Mouse (Mus musculus) adipocyte (in vitro differentiated cells): ENCODE results near the gene Rhobtb1.
A peak's percentile ranks its signal among the peaks of the same experiment; 100 is the strongest.

Experiments used
- DNase-seq: peaks from one replicate; pipeline ENCODE4 v3.0.0-alpha.2; 2016; ENCODE audit warnings: low spot score

Gene Rhobtb1

DNA sequence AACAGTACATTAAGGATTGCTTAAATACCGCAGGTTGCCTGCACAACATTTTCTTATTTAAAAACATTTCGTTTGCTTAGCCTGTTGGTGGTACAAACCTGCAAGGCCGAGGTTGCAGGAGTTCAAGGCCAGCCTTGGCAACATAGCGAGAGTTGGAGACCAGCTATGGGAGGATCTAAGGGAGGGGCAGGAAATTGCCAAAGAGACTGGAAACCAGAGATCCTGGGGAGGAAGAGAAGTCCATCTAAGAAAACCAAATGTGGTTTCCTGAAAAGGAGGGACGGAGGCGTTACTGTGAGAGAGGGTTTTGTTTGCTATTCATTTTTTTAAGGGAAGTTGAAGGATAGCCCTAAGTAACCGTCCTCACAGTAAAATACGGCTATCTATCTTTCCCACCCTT, 60.3 kb downstream of the Rhobtb1 start:
- DNase-seq, result no peak

DNA sequence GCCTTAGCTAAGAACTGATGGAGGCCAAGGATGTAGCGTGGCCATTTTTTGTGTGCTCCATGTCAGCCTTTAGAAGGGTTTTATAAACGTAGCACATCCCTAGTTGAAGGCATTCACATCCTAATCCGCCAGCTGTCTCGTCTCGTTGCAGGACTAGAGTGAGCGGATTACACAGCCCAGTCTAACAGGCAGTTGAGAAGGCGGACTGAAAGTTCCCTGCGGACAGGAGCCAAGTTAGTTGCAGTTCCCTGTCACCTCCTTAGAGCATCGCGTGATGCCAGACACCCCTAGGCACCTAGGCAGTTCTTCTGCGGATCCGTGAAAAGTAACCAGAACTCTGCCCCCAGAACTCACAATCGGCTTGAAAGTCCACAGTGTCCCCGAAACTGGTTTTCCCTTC, 60.7 kb downstream of the Rhobtb1 start:
- DNase-seq, result no peak

DNA sequence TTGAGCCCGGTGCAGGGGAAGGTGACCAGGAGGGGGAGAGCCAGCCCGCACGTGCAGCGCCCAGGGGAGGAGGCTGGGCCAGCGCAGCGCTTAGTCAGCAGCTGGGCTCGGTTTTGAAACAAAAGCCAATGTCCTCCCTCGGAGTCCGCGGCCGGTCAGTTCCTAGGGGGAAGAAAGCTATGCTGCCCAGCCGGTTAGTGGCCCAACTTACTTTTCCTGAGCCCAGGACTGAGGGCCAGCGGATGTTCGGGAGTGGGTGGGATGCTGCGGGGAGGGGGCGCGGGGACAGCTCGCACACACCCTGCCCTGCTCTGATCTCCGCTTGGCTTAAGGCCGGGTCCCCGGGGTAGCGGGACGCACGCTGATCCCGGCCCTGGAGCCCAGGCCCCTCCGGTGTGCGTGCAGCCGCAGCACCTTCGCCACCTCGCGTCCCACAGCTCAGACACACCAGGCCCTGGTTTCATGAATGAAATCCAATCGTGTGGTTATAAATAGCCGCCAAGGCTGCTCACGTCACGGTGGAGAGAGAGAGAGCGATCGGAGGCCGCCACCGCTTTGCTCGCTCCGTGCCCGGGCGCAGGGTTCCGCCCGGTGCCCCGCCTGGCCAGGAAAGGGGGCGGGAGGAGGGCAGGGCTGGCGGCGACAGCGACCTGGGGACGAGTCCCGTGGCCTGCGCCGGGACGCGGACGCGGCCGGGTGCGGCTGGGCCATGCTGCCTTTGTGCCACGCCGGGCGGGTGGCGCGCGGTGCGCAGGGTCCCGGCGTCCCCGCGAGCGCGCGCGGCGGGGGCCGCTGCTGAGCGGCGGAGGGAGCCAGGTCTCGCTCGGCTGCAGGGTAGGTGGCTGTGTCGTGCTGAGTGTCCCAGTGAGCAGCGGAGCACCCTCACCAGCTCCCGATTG, 61.6 kb downstream of the Rhobtb1 start, which contains the start of gene A930033H14Rik:
Gene A930033H14Rik (minus strand): TSS at position 557 of the 899 bp plus-strand sequence.
- DNase-seq, result peak; percentile 88

DNA sequence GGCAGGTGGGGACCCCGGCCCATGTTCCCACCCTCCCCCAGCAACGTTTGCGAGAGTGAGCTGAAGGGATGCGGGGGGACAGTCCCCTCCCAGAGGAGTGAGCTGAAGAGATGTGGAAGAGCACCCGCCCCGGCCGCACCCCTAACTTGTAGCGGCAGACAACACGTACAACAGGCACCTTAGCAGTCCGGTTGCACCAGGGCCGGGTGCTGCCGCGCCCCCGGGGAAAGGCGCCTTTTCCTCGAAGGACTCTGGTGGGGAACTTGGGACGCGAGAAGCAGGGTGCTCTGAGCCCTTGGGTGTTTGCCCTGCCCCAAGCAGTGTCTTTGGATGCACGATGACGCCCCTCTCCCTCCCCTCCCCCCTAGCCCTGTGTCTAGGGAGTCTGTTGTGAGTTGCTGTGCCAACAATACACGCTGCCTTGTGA, 62.2 kb downstream of the Rhobtb1 start:
- no peak for DNase-seq

DNA sequence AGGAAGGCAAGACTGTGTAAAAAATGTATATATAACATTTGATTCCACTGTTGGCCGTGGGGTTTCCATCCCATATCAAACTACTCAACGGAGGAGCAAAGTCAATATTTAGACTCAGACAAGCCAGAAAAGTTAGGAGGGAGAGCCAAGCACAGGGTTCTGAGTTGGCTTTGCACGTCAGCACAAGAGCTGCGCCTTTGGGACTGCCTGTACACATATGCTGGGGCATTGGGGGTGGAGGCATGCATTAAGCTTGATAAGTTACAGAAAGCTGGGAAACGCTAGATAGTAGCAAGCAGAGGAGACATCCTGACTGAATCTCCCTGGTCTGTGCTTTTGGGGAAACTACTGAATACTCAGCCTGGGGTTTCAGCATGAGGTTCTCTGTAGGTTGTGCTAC, 62.8 kb downstream of the Rhobtb1 start:
- no peak for DNase-seq

DNA sequence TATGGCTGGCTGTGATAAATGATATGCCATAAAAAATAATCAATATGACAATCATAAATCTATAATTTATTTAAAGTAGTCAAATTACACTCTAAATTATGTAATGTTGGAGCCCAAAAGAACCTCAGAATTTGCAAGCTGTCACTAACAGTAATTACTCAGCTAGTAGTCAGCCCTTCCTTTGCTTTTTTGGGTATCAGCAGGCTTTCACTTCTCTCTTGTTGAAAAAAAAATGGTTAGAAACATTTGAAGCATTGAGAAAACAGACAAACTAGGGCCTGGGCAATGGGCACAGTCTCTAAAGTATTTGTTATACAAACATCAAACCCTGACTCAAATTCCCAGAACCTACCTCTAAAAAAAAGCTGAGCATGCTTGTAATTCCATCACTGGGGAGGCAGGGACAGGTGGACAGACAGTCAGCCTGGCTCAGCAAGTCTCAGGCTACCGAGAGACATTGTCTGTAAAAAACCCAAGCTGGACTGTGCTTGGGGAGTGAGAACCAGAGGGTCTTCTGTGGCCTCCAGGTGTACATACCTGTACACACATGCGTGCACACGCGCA, 66.0 kb downstream of the Rhobtb1 start:
- no peak for DNase-seq

DNA sequence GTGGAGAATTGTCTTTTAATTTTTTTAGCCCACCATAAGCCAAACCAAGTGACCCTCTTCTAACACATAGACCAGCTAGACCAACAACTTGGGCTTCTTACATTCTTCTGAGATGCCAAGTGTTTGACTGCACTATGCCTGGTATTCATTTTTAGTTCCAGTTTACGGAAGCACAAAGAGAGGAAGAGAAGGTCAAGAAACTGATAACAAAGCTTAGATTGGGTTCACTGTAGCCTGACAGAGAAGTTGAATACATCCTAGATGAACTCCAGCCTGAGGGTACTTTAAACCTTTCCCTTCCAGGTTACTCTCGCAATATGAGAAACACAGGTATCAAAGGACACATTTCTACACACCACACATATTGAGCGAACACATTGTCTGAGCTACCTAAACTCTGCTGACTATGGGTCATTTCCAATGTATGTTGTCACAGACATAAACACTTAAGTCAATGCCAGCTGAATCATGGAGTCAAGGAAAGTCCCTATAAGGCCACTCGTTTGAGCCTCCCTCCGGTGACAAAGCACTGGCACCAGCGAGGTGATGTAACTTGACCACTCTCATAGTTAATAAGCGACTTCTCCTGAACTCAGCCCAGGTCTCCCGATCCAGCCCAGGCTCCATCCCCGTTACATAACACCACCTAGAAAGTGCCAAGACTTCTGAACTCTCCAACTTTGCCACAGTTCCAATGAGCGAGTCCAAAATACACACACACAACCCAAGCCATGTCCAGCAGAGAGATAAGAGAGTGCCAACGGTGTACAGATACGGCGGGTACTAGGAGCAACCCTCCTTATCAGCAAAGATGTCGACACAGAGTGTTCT, 67.4 kb downstream of the Rhobtb1 start:
- DNase-seq, result peak; percentile 91

DNA sequence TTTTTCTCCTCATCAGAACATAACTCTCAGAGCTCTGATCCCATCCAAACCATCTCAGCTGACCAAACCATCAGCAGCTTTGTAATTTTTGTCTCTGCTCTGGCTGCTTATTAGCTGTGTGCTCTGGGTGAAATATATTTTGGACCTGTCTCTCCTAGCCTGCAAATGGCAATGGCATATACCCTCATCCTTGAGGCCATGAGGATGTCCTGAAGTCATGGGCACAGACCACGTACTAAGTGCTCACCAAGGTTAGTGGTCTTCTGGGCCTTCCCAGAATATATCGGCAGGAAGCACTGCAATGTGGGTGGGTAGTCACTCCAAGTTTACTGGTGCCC, 68.0 kb downstream of the Rhobtb1 start:
- DNase-seq, result no peak

DNA sequence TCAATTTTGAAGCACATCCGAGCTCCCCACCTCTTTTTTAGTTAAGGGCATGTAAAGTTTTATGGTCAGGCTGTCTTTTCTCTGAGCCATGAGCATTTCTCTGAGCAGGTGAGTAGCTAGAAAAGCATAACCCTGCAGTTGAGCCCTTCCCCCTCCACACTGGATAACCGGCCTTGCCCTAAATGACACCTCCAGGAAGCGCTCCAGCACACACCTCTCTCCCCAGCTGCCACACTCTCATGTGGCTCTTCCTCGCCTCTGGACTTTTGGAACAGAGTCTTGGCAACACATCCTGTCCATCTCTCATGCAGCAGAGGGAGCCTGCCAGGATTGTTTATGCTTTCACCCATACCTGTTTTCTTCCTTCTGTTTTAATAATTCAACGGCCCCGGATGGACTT, 69.1 kb downstream of the Rhobtb1 start:
- DNase-seq, result peak; percentile 21

DNA sequence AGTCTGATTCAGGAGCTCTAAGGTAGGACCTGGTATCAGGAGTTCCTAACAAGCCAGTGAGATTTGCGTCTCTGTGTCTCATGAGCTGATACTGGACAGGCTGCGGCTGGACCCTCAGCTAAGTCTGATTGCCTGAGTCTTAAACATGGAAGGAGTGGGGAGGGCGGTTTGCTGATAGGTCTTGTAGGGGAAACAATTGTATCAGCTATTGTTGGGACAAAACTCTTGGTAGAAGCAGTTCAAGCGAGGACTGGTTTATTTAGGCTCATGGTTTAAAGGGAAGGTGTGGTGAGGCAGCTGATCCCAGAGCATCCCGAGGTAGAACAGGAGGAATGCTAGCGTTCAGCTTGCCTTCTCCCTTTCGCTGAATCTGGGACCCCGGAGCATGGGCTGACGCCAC, 69.9 kb downstream of the Rhobtb1 start:
- no peak for DNase-seq

DNA sequence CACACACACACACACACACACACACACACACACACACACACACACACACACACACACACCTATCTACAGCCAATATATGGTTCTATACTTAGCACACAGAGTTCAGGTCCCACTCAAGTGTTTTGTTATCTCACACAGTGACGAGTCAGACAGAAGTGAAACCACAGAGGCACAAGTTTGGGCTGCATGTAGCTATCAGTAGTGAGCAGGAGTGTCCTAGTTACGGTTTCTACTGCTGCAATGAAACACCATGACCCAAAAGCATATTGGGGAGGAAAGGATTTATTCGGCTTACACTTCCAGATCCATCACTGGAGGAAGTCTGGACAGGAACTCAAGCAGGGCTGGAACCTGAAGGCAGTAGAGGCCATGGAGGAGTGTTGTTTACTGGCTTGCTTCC, 70.7 kb downstream of the Rhobtb1 start:
- no peak for DNase-seq

DNA sequence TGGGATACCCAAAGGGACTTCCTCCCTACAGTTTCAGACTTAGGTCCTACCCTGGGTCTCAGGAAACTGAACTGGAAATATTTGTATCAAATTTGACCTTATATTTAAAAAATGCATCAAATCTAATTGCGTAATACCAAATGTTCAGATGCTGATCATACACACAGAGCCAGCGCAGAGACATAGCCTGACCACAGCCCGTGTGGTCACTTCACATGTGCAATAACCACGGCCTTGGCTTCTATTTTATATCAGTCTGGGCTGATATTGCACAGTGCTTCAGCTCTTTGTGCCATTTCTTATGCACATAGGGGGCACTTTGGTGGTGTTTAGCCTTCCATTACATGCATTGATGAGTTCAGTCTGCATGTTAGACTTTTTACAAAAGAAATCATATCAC, 72.0 kb downstream of the Rhobtb1 start:
- no peak for DNase-seq

DNA sequence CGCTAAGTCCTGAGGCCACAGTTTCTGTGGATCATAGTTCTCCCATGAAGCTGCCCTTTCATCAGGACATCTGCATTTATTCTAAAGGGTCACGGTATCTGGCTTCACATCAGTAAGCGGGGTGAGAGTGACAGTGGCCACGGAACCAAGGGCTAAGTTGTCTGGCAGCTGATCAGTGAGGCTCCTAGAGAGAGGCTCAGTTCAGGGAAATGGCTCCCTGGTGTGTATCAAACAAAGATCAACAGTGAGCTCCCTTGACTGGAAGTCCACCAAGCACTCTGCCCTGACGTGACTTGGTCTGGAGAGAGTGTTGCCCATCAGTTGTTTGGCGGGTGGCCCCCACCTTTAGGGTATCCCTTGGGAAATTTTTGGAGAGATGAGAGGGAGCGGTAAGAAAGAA, 73.0 kb downstream of the Rhobtb1 start:
- no peak for DNase-seq

DNA sequence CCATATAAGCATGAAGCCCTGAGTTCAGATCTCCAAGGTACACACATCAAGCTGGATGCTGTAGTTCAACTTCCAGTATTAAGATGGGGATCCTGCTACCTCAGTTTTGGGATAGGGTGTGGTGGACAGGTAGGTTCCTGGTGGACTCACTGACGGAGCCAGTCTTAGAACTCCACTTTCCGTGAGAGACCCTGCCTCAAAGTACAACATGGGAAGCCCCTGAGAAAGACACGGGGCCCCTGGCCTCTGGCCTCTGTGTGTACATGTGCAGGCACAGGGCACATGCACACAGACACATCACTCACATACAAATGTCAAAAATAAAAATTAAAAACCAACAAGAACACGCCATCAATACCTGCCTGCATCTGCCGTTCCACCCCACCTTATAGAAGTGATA, 74.2 kb downstream of the Rhobtb1 start:
- no peak for DNase-seq

DNA sequence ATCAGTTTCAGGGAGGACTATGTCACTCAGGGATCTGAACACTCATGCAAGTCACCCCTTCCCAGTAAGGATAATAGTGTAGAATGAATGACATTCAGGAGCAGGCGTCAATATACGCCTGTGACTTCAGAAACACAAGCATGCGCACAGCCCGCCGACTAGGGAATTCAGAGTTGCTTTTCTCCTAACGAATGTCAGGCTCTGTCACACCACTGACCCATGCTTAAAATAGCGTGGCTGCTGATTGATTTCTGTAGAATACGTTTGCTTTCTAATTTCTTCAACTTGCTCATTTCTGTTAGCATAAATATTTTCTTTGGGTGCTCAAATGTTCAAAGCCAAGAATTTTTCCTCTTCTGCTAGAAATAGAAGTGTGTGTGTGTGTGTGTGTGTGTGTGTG, 74.7 kb downstream of the Rhobtb1 start:
- no peak for DNase-seq

DNA sequence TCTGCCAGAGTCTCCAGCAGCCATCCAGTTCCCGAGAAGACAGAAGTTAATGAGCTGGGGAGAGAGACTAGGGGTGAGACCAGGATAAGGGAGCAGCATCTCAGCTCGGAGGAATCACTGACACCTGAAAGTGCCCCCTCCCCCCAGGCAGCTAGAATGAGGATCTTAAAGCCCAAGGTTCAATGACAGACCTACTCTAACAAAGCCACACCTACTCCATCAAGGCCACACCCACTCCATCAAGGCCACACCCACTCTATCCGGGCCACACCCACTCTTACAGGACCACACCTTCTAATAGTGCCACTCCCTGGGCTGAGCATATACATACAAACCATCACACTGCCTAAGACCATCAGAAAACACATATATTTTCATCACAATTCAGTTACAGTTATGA, 86.0 kb downstream of the Rhobtb1 start:
- no peak for DNase-seq

DNA sequence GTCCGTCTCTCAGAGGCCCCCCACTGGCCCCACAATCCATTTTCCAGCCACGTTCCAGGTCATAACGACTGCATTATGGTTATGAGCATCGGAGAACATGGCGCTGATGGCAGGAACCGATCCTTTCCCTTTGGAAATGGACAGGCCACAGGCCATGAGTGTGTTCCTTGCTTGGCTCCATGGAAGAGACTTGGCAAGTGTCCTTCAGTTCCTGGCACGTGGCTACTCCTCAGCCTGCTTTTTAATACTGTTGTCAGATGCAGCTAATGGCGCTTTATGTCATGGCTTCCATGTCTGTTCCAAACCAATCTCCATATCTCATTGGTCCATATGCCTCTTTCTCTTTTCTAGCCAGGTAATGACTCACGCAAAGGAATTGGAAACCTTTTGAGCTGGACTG, 86.5 kb downstream of the Rhobtb1 start:
- peak; percentile 21 for DNase-seq

DNA sequence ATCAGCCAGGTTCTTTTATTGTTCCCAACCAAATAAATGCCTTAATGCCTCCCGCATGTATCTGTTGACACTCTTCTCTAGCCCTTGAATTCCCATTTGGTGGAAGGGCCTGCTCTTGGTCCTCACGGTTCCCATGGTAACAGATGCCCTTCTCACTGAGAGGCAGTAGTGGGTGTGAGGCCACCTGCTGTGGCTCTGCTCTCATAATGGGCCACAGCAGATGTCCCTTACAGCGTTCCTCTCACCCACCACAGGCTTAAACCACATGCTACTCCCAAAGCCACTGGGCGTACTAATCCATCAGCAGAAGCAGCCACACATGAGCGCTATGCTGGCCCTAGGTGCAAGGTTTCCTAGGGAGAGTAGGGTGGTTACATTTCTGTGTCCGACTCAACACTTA, 87.1 kb downstream of the Rhobtb1 start:
- DNase-seq, result no peak

DNA sequence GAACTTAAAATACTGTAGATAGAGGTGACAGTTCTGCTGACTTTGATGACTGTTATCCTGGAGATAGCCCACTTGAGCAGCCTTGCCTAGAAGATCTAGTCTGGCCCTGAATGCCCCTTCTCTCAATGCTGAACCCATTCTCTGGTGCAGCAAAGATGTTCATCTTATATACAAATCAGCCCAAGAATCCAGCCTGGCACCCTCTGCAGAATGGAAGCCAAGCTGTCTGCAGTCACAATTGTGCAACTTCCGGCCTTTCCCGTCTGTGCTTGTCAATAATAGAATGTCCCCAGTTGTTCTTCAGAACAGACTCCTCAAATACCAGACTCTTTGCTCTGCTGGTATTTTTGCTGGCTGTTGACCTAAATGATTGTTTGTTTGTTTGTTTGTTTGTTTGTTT, 89.3 kb downstream of the Rhobtb1 start:
- peak; percentile 80 for DNase-seq

DNA sequence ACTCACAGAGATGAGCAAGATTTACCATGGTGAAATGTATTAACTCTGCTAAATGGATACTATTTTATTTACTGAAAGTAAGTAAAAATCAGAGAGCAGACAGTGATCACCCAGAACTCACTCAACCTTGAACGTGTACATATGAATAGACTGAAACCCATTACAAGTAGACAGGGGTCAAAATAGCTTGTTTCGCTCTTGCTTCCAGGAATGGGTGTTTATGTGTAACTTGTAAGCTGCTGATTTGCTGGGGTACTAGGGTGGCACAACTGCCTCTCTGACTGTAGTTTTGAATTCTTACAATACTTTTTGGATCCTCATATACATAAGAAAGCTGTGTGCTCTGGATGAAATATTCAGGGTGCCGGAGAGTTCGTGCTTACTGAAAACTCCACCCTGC, 93.9 kb downstream of the Rhobtb1 start:
- DNase-seq, result no peak

DNA sequence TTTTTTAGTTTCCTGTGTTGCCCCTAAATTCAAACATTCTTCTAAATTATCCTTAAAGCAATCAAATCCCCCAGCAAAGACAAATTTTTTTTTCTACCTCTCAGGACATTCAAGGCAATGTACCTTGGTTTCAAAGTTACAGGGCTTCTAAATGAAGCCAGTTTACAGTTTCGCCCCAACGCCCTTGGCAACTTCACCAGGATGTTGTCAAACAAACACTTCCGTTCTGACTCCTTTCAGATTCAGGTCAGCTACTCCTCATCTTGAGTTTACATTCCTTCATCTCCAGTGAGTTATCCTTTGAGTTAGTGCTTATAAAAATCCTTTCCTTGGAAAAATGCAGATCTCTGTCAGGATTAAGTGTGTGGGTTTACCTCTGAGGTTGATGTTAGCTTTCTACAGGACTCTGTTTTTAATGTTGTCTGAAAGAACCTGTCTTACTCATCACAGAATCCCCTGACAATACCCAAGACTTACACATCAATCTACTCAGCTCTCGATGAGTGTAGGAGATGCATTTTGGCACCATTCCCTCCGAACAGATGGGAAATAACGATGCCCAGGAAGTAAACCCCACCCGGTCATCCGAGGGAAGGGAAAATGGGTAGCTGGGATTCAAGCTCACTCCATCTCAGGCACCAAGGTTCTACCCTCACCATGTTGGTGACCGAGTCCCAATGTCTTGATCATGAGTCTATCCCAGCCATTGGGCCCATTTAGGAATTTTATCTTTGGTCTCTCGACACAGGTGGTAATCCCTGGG, 94.9 kb downstream of the Rhobtb1 start:
- DNase-seq, result no peak

DNA sequence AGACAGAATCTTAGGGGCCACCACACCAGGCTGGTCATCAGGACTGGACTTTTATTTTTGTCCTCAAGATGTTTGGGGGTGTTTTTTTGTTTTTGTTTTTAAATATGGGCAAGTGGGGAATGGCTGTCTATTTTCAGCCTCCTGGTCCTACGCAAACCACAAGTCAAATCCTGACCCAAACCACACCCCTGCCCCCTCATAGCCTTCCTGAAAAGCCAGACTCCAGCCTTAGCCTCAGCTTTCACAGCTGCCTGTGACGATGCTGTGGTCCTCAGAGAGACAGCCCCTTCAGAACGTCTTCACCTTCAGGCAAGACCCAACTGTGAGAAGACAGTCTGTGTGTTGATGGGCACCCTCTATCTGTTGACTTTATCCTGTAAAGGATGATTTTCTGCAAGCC, 95.5 kb downstream of the Rhobtb1 start:
- DNase-seq, result no peak
